Mouse (Mus musculus) E14TG2a.4 (cell line): ENCODE data around the gene Mov10l1.

Experiments used
- H3K27me3 ChIP-seq: 2 replicates; pipeline ENCODE4 v1.6.1; 2014; ENCODE audit warnings: low read length, control low read depth; ENCODE audit not compliant: insufficient read depth
- H3K36me3 ChIP-seq: 2 replicates; pipeline ENCODE4 v1.6.1; 2014; ENCODE audit warnings: low read length, control low read depth; ENCODE audit not compliant: insufficient read depth
- H3K4me1 ChIP-seq: replicated peaks from 2 replicates; pipeline ENCODE4 v1.6.1; 2014; ENCODE audit warnings: low read depth, low read length, control low read depth
- H3K4me3 ChIP-seq: replicated peaks from 2 replicates; pipeline ENCODE4 v1.5.1; 2014; ENCODE audit warnings: mild to moderate bottlenecking, low read length
- H3K9me3 ChIP-seq: 2 replicates; pipeline ENCODE4 v1.6.1; 2014; ENCODE audit warnings: low read length, control low read depth
- CTCF ChIP-seq: conservative IDR thresholded peaks from 2 replicates; pipeline ENCODE4 v1.5.1; 2014; ENCODE audit warnings: low read length
- NANOG ChIP-seq: IDR thresholded peaks from 2 replicates; pipeline ENCODE4 v1.6.1; 2014; ENCODE audit warnings: borderline replicate concordance, low read length, mixed read lengths
- POU5F1 ChIP-seq: IDR thresholded peaks from 2 replicates; pipeline ENCODE4 v1.6.1; 2014; ENCODE audit warnings: low read length, borderline replicate concordance

Mov10l1 gene

GRCm38 (mm10) chr15:89062518-89062910 is 79.8 kb downstream of the Mov10l1 start:
- H3K36me3 ChIP-seq, result no peaks in the 10 kb centered on the region
- no peaks in the 10 kb centered on the region for H3K9me3 ChIP-seq
- no peak overlapping the region for H3K4me3 ChIP-seq
- peaks cover 22% of the 10 kb centered on the region for H3K4me1 ChIP-seq
- peaks cover 95% of the 10 kb centered on the region for H3K27me3 ChIP-seq
- no peak for TF ChIP-seq POU5F1
- TF ChIP-seq CTCF, result no peak
- TF ChIP-seq NANOG, result no peak

- peaks cover 27% of the 10 kb centered on the region for H3K4me1 ChIP-seq
- H3K36me3 ChIP-seq, result no peaks in the 10 kb centered on the region
- H3K9me3 ChIP-seq, result no peaks in the 10 kb centered on the region
- no peak overlapping the region for H3K4me3 ChIP-seq
- no peak for TF ChIP-seq NANOG
- no peak for TF ChIP-seq CTCF
- TF ChIP-seq POU5F1, result no peak
- H3K27me3 ChIP-seq, result peaks cover 95% of the 10 kb centered on the region
These were observed 80.3 kb downstream of the Mov10l1 start for GRCm38 (mm10) chr15:89063001-89063400.

- H3K9me3 ChIP-seq, result no peaks in the 10 kb centered on the region
- peaks cover 30% of the 10 kb centered on the region for H3K4me1 ChIP-seq
- no peak for TF ChIP-seq CTCF
- no peak for TF ChIP-seq POU5F1
- TF ChIP-seq NANOG, result no peak
- H3K36me3 ChIP-seq, result no peaks in the 10 kb centered on the region
- H3K4me3 ChIP-seq, result no peak overlapping the region
- H3K27me3 ChIP-seq, result peaks cover 95% of the 10 kb centered on the region
These were observed 80.8 kb downstream of the Mov10l1 start for GRCm38 (mm10) chr15:89063536-89063935.

- no peak for TF ChIP-seq NANOG
- no peak for TF ChIP-seq POU5F1
- TF ChIP-seq CTCF, result no peak
- peaks cover 36% of the 10 kb centered on the region for H3K4me1 ChIP-seq
These were observed 82.2 kb downstream of the Mov10l1 start for GRCm38 (mm10) chr15:89064891-89065290.

GRCm38 (mm10) chr15:89067609-89068008 is 84.9 kb downstream of the Mov10l1 start:
- Histone ChIP-seq H3K36me3 (no peaks in the 10 kb centered on the region), H3K4me1 (peaks cover 45% of the 10 kb centered on the region), H3K4me3 (peak overlapping the region; percentile 76), H3K27me3 (peaks cover 98% of the 10 kb centered on the region), H3K9me3 (no peaks in the 10 kb centered on the region)
- TF ChIP-seq NANOG (no peak), POU5F1 (no peak), CTCF (no peak)

More at GRCm38 (mm10) chr15:89064891-89065290, 82.2 kb downstream of the Mov10l1 start:
- no peaks in the 10 kb centered on the region for H3K9me3 ChIP-seq
- no peak overlapping the region for H3K4me3 ChIP-seq
- peaks cover 100% of the 10 kb centered on the region for H3K27me3 ChIP-seq
- H3K36me3 ChIP-seq, result no peaks in the 10 kb centered on the region

GRCm38 (mm10) chr15:89068226-89068625 is 85.5 kb downstream of the Mov10l1 start:
- Histone ChIP-seq H3K36me3 (no peaks in the 10 kb centered on the region), H3K4me3 (peak overlapping the region; percentile 76), H3K9me3 (no peaks in the 10 kb centered on the region), H3K4me1 (peaks cover 45% of the 10 kb centered on the region), H3K27me3 (peaks cover 98% of the 10 kb centered on the region)
- TF ChIP-seq POU5F1, result no peak

- peaks cover 97% of the 10 kb centered on the region for H3K27me3 ChIP-seq
- H3K36me3 ChIP-seq, result no peaks in the 10 kb centered on the region
- TF ChIP-seq CTCF (no peak), POU5F1 (no peak), NANOG (no peak)
- peak overlapping the region; percentile 67 for H3K4me3 ChIP-seq
- H3K4me1 ChIP-seq, result peaks cover 45% of the 10 kb centered on the region
- no peaks in the 10 kb centered on the region for H3K9me3 ChIP-seq
These were observed 86.7 kb downstream of the Mov10l1 start for GRCm38 (mm10) chr15:89069336-89069840.

- Histone ChIP-seq H3K4me1 (peaks cover 55% of the 10 kb centered on the region), H3K36me3 (no peaks in the 10 kb centered on the region), H3K9me3 (no peaks in the 10 kb centered on the region), H3K27me3 (peaks cover 97% of the 10 kb centered on the region), H3K4me3 (peak overlapping the region; percentile 60)
- TF ChIP-seq NANOG, result no peak
These were observed 87.9 kb downstream of the Mov10l1 start for GRCm38 (mm10) chr15:89070606-89071005.

- H3K4me1 ChIP-seq, result peaks cover 61% of the 10 kb centered on the region
- peaks cover 78% of the 10 kb centered on the region for H3K27me3 ChIP-seq
- no peaks in the 10 kb centered on the region for H3K9me3 ChIP-seq
- no peak overlapping the region for H3K4me3 ChIP-seq
- no peaks in the 10 kb centered on the region for H3K36me3 ChIP-seq
- TF ChIP-seq POU5F1 (no peak), NANOG (no peak), CTCF (no peak)
These were observed 91.4 kb downstream of the Mov10l1 start for GRCm38 (mm10) chr15:89073993-89074603.
